Comparison of ENCODE assay signal across 24 mouse cellular contexts in the genomic region with DNA sequence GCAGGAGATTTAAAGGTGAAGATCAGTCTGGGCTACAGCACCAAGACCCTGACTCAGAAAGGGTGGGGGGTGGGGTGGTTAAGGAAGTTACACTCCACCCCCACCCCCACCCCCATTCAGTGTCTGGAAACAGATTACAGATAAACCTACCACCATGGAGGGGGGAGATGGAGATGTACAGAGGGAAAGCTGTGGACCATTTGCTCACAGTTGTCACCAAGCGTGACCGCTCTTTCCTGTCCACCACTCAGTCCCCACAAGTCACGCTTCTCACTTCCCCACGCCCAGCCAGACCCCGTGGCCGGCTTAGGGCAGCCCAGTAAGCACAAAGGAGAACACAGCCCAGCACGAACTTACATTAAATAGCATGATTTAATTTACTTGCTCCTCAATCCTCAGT. TPM values are rescaled to one million over a fixed set of nuclear protein-coding genes. Genes with fewer than 3 reads are reported as not detected.
DNase-seq lines count a peak whose midpoint lies in the region; ATAC-seq and TF ChIP-seq lines count a peak whose summit lies in the region.
"Had no signal": no experiment of that assay in that cellular context is flagged by ENCODE, and none has a peak within 500 bp of the region (broad histone marks: within the 10 kb centered on the region; RNA-seq: fewer than 3 reads in every experiment).

No protein-coding gene starts in this region.

- dilution Hi-C loops in CH12.LX (cut with MboI; ENCODE audit: extremely low pct_ligation_motif_present, extremely low pct_unique_long_range_greater_than_20kb, low sequenced_read_pairs), result no loop called here

- no peak for TF ChIP-seq POLR2A in CH12.LX (IDR thresholded peaks at IDR 0.05; ENCODE audit: low read depth, low read length)

- no peak for TF ChIP-seq CTCF in gastrocnemius, adult 2 months (IDR thresholded peaks at IDR 0.05)
- no peak for TF ChIP-seq CTCF in CH12.LX (conservative IDR thresholded peaks at IDR 0.05 in 1 of 2, IDR thresholded peaks at IDR 0.05 in 1 of 2; ENCODE audit: low read depth in 2 of 2, low read length in 2 of 2)

- H3K27ac ChIP-seq in gastrocnemius, adult 2 months, result no peak overlapping the region
- H3K27ac ChIP-seq in kidney, embryonic 15.5 days, result 0 out of 2 replicates have a peak overlapping the region, but pooled peaks have one; percentile 15
- no peak overlapping the region for H3K27ac ChIP-seq in CH12.LX (ENCODE audit: insufficient read depth, low read depth)
- H3K27ac ChIP-seq in midbrain, embryonic 10.5 days (replicated peaks), result no peak overlapping the region
- H3K27ac ChIP-seq: embryonic facial prominence, embryonic 13.5 days; embryonic facial prominence, embryonic 15.5 days; forebrain, embryonic 10.5 days; forebrain, embryonic 13.5 days had no signal

- WGBS in kidney, embryonic 15.5 days, result 52% methylated on average over 7 of the region's 7 CpGs
- WGBS in midbrain, embryonic 10.5 days, result 86% methylated on average over 7 of the region's 7 CpGs

- H3K79me2 ChIP-seq in CH12.LX (replicated peaks; ENCODE audit: control insufficient read depth, extremely low read depth, insufficient read depth, poor library complexity, severe bottlenecking), result no peaks in the 10 kb centered on the region

- no peak for TF ChIP-seq EP300 in CH12.LX (IDR thresholded peaks at IDR 0.05; ENCODE audit: low read length)

- no peaks in the 10 kb centered on the region for H3K9me3 ChIP-seq in kidney, embryonic 15.5 days (replicated peaks)
- H3K9me3 ChIP-seq in CH12.LX (replicated peaks; ENCODE audit: low read length), result no peaks in the 10 kb centered on the region
- no peaks in the 10 kb centered on the region for H3K9me3 ChIP-seq in midbrain, embryonic 10.5 days (replicated peaks)
- H3K9me3 ChIP-seq: embryonic facial prominence, embryonic 13.5 days; embryonic facial prominence, embryonic 15.5 days; forebrain, embryonic 10.5 days; forebrain, embryonic 13.5 days had no signal

- no peaks in the 10 kb centered on the region for H3K27me3 ChIP-seq in kidney, embryonic 15.5 days
- H3K27me3 ChIP-seq in CH12.LX (replicated peaks), result no peaks in the 10 kb centered on the region
- no peaks in the 10 kb centered on the region for H3K27me3 ChIP-seq in midbrain, embryonic 10.5 days (ENCODE audit: low read depth, poor library complexity, severe bottlenecking)
- H3K27me3 ChIP-seq: embryonic facial prominence, embryonic 13.5 days; embryonic facial prominence, embryonic 15.5 days; forebrain, embryonic 13.5 days had no signal

- H3K4me3 ChIP-seq in gastrocnemius, adult 2 months, result no peak overlapping the region
- no peak overlapping the region for H3K4me3 ChIP-seq in kidney, embryonic 15.5 days (replicated peaks)
- H3K4me3 ChIP-seq in CH12.LX (replicated peaks in 1 of 3; ENCODE audit: low read depth in 2 of 3, low read length in 2 of 3, poor library complexity in 1 of 3), result no peak overlapping the region
- no peak overlapping the region for H3K4me3 ChIP-seq in midbrain, embryonic 10.5 days
- H3K4me3 ChIP-seq: embryonic facial prominence, embryonic 13.5 days; embryonic facial prominence, embryonic 15.5 days; erythroblast, embryonic 14.5 days; forebrain, embryonic 10.5 days; forebrain, embryonic 13.5 days had no signal

- intact Hi-C loops in gastrocnemius, adult 2 months (cut with DNase I), result no loop called here

- in situ Hi-C loops in CH12.LX (cut with MboI; ENCODE audit: low pct_ligation_motif_present, low pct_unique_long_range_greater_than_20kb, low sequenced_read_pairs), result no loop called here

- H3K36me3 ChIP-seq in kidney, embryonic 15.5 days, result peaks cover 32% of the 10 kb centered on the region
- H3K36me3 ChIP-seq in CH12.LX (replicated peaks in 1 of 2; ENCODE audit: control insufficient read depth in 1 of 2, insufficient read depth in 1 of 2, low read length in 1 of 2), result peaks cover 44 to 60% of the 10 kb centered on the region in 2 experiments
- H3K36me3 ChIP-seq in midbrain, embryonic 10.5 days, result peaks cover 53% of the 10 kb centered on the region

- ATAC-seq in kidney, embryonic 15.5 days (replicated peaks; ENCODE audit: low FRiP score), result 0 out of 2 replicates have a peak, but pooled peaks have one; percentile 46
- ATAC-seq: CD4-positive, CD25-positive, alpha-beta regulatory T cell, adult 4 months; forebrain, embryonic 13.5 days; forebrain, embryonic 16.5 days had no signal

- no peak for TF ChIP-seq RAD21 in CH12.LX (IDR thresholded peaks at IDR 0.05; ENCODE audit: low read depth, low read length)

- H3K4me1 ChIP-seq in kidney, embryonic 15.5 days, result peaks cover 8% of the 10 kb centered on the region; the same call in 1 of the 2 replicates
- peaks cover 0 to 5% of the 10 kb centered on the region in 2 experiments; a peak in 2 of 4 replicates for H3K4me1 ChIP-seq in CH12.LX (ENCODE audit: control insufficient read depth in 1 of 2, insufficient read depth in 2 of 2)
- peaks cover 2% of the 10 kb centered on the region; the same call in 1 of the 2 replicates for H3K4me1 ChIP-seq in midbrain, embryonic 10.5 days
- H3K4me1 ChIP-seq: embryonic facial prominence, embryonic 13.5 days; embryonic facial prominence, embryonic 15.5 days; forebrain, embryonic 13.5 days had no signal

- no peak overlapping the region for H3K4me2 ChIP-seq in kidney, embryonic 15.5 days
- H3K4me2 ChIP-seq in CH12.LX (ENCODE audit: insufficient read depth, low read depth, poor library complexity, severe bottlenecking), result no peak overlapping the region
- H3K4me2 ChIP-seq: embryonic facial prominence, embryonic 13.5 days; embryonic facial prominence, embryonic 15.5 days; forebrain, embryonic 13.5 days had no signal

- H3K9ac ChIP-seq in kidney, embryonic 15.5 days, result no peak overlapping the region
- H3K9ac ChIP-seq in CH12.LX (ENCODE audit: insufficient read depth, low read depth), result no peak overlapping the region
- H3K9ac ChIP-seq: embryonic facial prominence, embryonic 13.5 days; embryonic facial prominence, embryonic 15.5 days; forebrain, embryonic 13.5 days had no signal

- DNase-seq in gastrocnemius, adult 2 months, result peak; percentile 8
- DNase-seq in gastrocnemius, postnatal 10 days, result no peak
- no peak for DNase-seq in kidney, adult 9 months
- peak; percentile 60 for DNase-seq in A20 (ENCODE audit: low read depth, low spot score)
- DNase-seq in CH12.LX (ENCODE audit: extremely low read depth), result no peak
- no peak for DNase-seq in midbrain, embryonic 10.5 days (ENCODE audit: low spot score)
- DNase-seq: adrenal gland, adult 2 months; adrenal gland, postnatal 10 days; adrenal gland, postnatal 25 days; B cell, adult 2 months; cerebellum, adult 11 months; cerebellum, adult 18-20 months; cerebellum, adult 8-10 months; cerebellum, postnatal 14 days; cerebellum, postnatal 36 days; embryo, embryonic 11 days had no signal

TF ChIP-seq in CH12.LX, 34 proteins besides CTCF, POLR2A, EP300 and RAD21:
- TF ChIP-seq CHD1 (IDR thresholded peaks at IDR 0.05; ENCODE audit: low read depth, low read length), result no peak
- TF ChIP-seq BHLHE40 (IDR thresholded peaks at IDR 0.05; ENCODE audit: low read depth, low read length), result 0 out of 2 replicates have a peak, but pooled peaks have one; percentile 30
- no peak for TF ChIP-seq ELF1 (IDR thresholded peaks at IDR 0.05; ENCODE audit: low read depth, low read length)

RNA-seq across cellular contexts. Expression of a gene that starts 6.3 kb away (rescaled TPM):
- total RNA-seq in gastrocnemius, adult 2 months (2021), result 10 to 100 TPM; 37.2 to 51.0 TPM
- total RNA-seq in gastrocnemius, postnatal 10 days (2021), result 10 to 100 TPM; 49.7 to 52.2 TPM
- 35.4 and 42.2 TPM in 2 replicates for polyA plus RNA-seq in kidney, embryonic 15.5 days (2015; fragmentation: Nextera tagmentation; extraction: Ambion mirVana)
- total RNA-seq in CH12.LX (2012; rRNA removed) (16.2 and 18.0 TPM in 2 replicates), CH12.LX (2014; rRNA removed) (6.4 and 6.5 TPM in 2 replicates)
- 23.7 and 29.2 TPM in 2 replicates for polyA plus RNA-seq in CH12.LX (2012; ENCODE audit: insufficient read length, low read depth)
- 38.7 and 44.3 TPM in 2 replicates for polyA plus RNA-seq in midbrain, embryonic 10.5 days (2016; fragmentation: Nextera tagmentation; extraction: Ambion mirVana)

RNA-seq across cellular contexts. Expression of a gene that starts 30.0 kb away (rescaled TPM):
- 10 to 100 TPM; 11.3 to 11.7 TPM for total RNA-seq in gastrocnemius, adult 2 months (2021)
- 1 to 10 TPM; 7.2 to 9.5 TPM for total RNA-seq in gastrocnemius, postnatal 10 days (2021)
- polyA plus RNA-seq in kidney, embryonic 15.5 days (2015; fragmentation: Nextera tagmentation; extraction: Ambion mirVana), result 14.2 and 16.0 TPM in 2 replicates
- total RNA-seq in CH12.LX (2012; rRNA removed), result 24.4 and 25.3 TPM in 2 replicates
- total RNA-seq in CH12.LX (2014; rRNA removed), result 32.3 and 35.5 TPM in 2 replicates
- 32.4 and 33.3 TPM in 2 replicates for polyA plus RNA-seq in CH12.LX (2012; ENCODE audit: insufficient read length, low read depth)
- polyA plus RNA-seq in midbrain, embryonic 10.5 days (2016; fragmentation: Nextera tagmentation; extraction: Ambion mirVana), result 16.3 and 18.0 TPM in 2 replicates

RNA-seq across cellular contexts. Expression of a gene that starts 41.7 kb away (rescaled TPM):
- 1 to 10 TPM; 8.9 to 9.1 TPM for total RNA-seq in gastrocnemius, adult 2 months (2021)
- total RNA-seq in gastrocnemius, postnatal 10 days (2021), result 10 to 100 TPM in 1 of 2 experiments, 1 to 10 TPM in 1; 9.8 to 16.1 TPM
- 4.2 and 4.8 TPM in 2 replicates for polyA plus RNA-seq in kidney, embryonic 15.5 days (2015; fragmentation: Nextera tagmentation; extraction: Ambion mirVana)
- total RNA-seq in CH12.LX (2012; rRNA removed) (84.0 and 95.0 TPM in 2 replicates), CH12.LX (2014; rRNA removed) (57.0 and 60.3 TPM in 2 replicates)
- polyA plus RNA-seq in CH12.LX (2012; ENCODE audit: insufficient read length, low read depth), result 62.4 and 72.1 TPM in 2 replicates
- polyA plus RNA-seq in midbrain, embryonic 10.5 days (2016; fragmentation: Nextera tagmentation; extraction: Ambion mirVana), result 7.9 and 11.2 TPM in 2 replicates

Comparison
In these comparisons a context has a peak if more than half of its experiments do, and no peak if none do; other contexts are left out.
1. DNase-seq: peak in gastrocnemius, adult 2 months (single experiment) and A20 (single experiment); none in gastrocnemius, postnatal 10 days (single experiment), kidney, adult 9 months (single experiment), CH12.LX (single experiment) and midbrain, embryonic 10.5 days (single experiment).